Mouse (Mus musculus): ENCODE measurements around the gene Srgap3.

Gene Srgap3

GRCm38 (mm10) chr6:112946895-112947436 is at the start of gene Srgap3:
TSS of gene Srgap3 (minus strand) at chr6:112947266.
- peak; percentile 64 for DNase-seq (ENCODE audit: low read depth, low spot score)

GRCm38 (mm10) chr6:112995708-112996107 is 48.6 kb upstream of the Srgap3 start:
- no peak for DNase-seq (ENCODE audit: low read depth, low spot score)

GRCm38 (mm10) chr6:112990119-112990518 is 43.1 kb upstream of the Srgap3 start:
- DNase-seq (ENCODE audit: low read depth, low spot score), result no peak

- DNase-seq (ENCODE audit: low read depth, low spot score), result no peak
Measured at GRCm38 (mm10) chr6:112985362-112986314, 38.6 kb upstream of the Srgap3 start.

GRCm38 (mm10) chr6:112982241-112982640 is 35.2 kb upstream of the Srgap3 start:
- no peak for DNase-seq (ENCODE audit: low read depth, low spot score)

- no peak for DNase-seq (ENCODE audit: low read depth, low spot score)
Measured at GRCm38 (mm10) chr6:112978947-112979346, 31.9 kb upstream of the Srgap3 start.

GRCm38 (mm10) chr6:112977246-112977645 is 30.2 kb upstream of the Srgap3 start:
- DNase-seq (ENCODE audit: low read depth, low spot score), result no peak

- no peak for DNase-seq (ENCODE audit: low read depth, low spot score)
Measured at GRCm38 (mm10) chr6:112976541-112976940, 29.5 kb upstream of the Srgap3 start.

- DNase-seq (ENCODE audit: low read depth, low spot score), result no peak
Measured at GRCm38 (mm10) chr6:112976136-112976535, 29.1 kb upstream of the Srgap3 start.

- DNase-seq (ENCODE audit: low read depth, low spot score), result no peak
Measured at GRCm38 (mm10) chr6:112973786-112974720, 27.0 kb upstream of the Srgap3 start.

- no peak for DNase-seq (ENCODE audit: low read depth, low spot score)
Measured at GRCm38 (mm10) chr6:112972858-112973631, 26.0 kb upstream of the Srgap3 start.

- DNase-seq (ENCODE audit: low read depth, low spot score), result no peak
Measured at GRCm38 (mm10) chr6:112972127-112972526, 25.1 kb upstream of the Srgap3 start.

- no peak for DNase-seq (ENCODE audit: low read depth, low spot score)
Measured at GRCm38 (mm10) chr6:112971116-112971768, 24.2 kb upstream of the Srgap3 start.

GRCm38 (mm10) chr6:112967359-112967758 is 20.3 kb upstream of the Srgap3 start:
- no peak for DNase-seq (ENCODE audit: low read depth, low spot score)

- no peak for DNase-seq (ENCODE audit: low read depth, low spot score)
Measured at GRCm38 (mm10) chr6:112958360-112958759, 11.3 kb upstream of the Srgap3 start.

GRCm38 (mm10) chr6:112957583-112958280 is 10.7 kb upstream of the Srgap3 start:
- no peak for DNase-seq (ENCODE audit: low read depth, low spot score)

- DNase-seq (ENCODE audit: low read depth, low spot score), result no peak
Measured at GRCm38 (mm10) chr6:112955773-112956172, 8.7 kb upstream of the Srgap3 start.

GRCm38 (mm10) chr6:112953905-112954304 is 6.8 kb upstream of the Srgap3 start:
- no peak for DNase-seq (ENCODE audit: low read depth, low spot score)

- no peak for DNase-seq (ENCODE audit: low read depth, low spot score)
Measured at GRCm38 (mm10) chr6:112951254-112951653, 4.2 kb upstream of the Srgap3 start.

All from retina, postnatal 7 days (tissue).